Mouse (Mus musculus): Measurements from ENCODE around the gene Asb2.
A peak's percentile ranks its signal among the peaks of the same experiment; 100 is the strongest.

Gene Asb2

DNA sequence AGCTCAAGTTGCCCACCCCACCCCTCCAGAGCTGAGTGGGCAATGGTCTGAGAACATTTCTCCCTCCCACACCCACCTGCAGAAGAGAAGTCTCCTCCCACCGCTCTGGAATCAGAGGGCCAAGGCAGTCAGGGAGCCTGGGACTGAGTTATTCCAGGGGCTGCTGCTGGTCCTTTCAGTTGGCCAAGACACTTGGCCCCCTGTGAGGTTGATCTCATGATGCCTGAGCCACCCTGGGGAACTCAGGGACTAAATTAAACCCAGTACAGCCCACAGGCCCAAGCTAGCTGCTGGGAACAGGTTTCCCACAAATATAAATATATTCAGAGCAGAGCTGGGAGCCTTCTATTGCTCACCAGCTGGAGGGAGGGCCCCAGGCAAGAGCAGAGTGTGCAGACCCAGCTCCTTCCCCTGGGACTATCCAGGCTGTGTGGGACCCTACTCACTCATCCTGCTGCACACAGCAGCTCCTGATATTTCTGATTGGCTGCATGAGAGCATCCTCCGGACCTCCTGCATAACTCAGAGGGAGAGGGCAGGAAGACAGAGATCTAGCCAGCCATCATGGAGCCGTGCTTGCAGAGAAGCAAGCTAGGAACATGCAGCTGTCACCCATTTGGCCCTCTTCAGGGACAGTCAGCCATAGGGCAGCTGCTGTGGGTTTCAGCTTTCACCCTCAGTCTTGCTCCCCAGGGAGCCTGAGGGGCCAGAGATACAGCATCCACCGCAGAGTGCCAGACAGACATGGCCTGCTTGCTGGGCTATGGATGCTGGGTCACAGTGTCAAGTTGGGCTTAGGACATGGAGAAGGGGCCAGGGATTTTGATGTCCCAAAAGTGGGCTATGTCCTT, 3.4 kb upstream of the Asb2 start:
- DNase-seq = no peak

DNA sequence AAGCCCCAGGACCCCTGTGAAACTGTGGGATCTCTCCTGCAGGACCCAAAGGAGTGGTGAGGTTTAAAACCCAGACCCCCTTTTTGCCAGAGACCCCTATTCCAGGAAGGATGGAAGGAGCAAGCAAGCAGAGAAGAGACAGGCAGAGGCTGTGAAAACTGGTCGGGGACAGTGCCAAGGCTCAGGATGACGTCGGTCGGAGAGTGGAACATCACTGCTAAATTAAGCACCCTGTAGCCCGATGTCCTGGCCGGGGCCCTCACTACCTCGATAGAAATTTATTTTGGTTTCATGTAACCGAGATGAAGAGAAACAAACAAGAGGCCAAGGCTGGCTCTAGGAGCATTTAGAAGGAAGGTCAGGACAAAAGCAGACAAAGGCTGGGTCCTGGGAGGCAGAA, 2.4 kb upstream of the Asb2 start:
- DNase-seq = no peak

DNA sequence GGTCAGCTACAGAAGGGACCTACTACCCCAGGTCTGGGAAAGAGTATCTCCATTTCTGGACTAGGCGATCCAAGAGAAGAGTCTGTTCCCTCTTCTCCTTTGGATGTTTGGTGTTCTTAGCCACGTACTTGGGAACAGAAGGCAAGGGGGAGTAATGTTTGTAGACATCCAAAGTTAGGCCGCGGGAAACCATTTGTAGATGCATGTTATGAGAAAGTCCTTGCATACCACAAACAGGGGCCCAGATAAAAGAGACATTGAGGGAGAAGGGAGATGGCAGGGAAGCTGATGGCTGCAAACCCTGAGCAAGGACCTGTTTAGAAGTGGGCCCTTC, 581 bp upstream of the Asb2 start:
- DNase-seq = no peak

DNA sequence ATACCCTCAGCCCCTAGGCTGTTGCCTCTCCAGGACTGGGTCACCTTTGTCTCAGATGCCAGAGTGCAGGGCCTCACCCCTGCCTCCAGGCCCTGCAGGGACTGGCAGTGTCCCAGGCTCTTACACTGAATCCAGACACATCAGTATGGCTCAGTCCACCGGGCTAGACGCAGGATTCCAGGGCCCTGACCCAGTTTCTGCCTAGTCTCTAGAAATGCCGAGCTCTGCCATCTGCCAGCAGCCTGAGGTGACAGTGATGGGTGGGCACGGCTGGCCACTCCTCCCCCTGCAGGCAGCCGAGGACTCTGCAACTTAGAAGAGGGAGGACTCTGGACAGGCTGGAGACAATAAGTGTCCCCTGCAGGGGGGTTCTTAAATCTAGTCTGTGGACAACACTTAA, 2.3 kb downstream of the Asb2 start:
- no peak for DNase-seq

DNA sequence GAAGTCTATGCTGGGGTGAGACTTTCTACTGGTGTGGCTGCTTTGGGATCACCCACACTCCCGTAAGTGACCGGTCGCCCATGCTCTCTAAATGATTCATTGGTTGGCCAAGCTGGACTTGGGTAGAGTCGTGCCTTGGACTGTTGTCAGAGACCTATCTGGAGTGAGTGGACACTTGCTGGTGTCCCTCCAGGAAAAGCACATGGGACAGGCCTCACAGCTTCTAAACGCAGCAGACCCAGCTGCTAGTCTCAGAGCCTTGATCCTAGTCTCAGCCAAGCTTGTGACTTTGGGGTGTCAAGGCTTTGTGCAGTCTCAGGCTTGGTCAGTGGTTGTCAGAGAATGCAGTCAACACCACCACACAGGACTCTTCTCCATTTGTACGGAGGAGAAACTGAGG, 3.1 kb downstream of the Asb2 start:
- DNase-seq = no peak

DNA sequence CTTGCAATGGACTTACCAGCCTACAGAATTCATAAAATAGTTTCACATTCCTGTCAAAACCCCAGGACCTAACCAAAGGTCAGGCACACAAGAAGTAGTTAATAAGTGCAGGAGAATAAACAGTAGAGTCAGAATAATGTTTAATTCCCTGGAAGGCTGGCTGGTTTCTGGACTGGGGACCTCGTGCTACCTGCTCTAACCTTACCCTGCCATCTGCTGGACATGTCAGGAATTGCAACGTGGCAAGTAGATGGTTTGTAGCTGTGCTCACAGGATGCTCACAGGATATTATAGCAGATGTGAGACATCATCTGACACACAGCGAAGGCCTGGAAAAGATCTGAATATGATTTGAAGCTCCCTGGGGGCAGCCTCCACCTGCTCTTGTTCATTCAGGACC, 7.3 kb downstream of the Asb2 start:
- peak; percentile 87 for DNase-seq

DNA sequence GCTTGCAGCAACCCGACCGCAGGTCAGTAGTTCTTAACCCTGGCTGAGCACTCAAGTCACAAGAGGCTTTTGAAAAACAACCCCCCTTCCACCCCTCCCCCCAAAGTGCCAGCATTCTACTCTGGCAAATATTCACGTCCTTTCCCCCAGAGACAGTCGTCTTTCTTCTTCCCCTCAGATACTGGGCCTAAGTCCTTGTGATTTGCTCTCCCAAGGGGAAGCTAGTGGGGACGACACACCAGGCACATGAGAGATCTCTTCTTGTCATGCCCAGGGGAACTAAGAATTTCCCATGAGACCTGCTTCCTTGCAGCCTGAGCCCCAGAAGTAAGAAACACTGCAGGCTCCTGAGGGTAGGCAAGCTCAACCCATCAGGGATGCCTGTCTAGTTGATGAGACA, 8.4 kb downstream of the Asb2 start:
- no peak for DNase-seq

DNA sequence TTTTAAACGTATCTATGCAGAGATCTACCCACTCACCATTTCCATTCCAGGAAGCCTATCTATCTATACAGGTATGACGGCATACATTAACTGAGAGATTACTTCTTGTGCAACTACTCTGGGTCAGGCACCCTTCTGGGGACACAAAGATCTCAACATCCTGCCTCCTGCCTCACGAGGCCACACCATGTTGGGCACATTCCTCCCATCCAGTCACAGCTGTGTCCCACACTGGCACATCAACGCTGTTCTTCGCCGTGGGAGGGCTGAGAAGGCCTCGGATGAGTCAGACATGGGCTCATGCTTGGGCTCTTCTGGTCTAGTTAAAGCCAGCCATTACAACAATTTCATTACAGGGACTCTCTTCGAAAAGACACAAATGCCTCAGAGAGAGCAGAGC, 8.9 kb downstream of the Asb2 start:
- no peak for DNase-seq

DNA sequence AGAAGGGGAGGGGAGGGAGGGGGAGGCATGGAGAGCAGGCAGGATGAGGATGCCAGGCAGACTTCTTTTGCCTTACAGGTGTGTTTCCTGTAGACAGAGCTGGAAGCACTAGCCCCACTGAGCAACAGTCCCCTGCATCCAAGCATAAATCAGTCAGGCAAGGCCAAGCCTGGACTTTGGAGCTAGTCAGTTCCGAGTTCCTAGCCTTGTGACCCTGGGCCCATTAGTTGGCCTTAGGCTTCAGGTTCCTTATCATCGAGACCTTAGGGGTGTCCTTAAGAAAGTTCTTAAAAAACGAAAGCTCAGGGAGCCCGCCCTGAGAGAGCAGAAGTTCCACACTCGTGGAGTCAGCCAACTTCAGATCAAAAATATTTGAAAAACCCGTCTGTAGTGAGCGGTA, 10.9 kb downstream of the Asb2 start:
- DNase-seq = no peak

DNA sequence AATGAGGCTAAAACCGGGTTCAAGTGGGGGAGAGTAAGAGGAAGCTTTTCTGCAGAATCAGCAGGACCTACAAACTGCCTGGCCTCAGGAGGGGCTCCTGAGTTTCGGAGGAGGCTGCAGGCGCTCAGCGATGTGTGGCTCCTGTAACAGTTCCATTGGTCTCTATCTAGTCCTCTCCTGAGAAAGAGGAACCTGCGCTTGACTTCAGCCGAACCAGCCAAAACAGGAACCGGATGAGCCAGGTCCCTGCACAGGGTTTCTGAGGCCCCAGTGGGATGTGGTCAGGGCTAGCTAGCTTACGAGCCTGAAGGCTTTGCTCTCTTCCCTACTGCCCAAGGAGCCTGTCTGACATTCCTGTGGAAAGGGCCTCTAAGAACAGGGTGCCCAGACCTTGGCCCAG, 12.3 kb downstream of the Asb2 start:
- DNase-seq = peak; percentile 60

DNA sequence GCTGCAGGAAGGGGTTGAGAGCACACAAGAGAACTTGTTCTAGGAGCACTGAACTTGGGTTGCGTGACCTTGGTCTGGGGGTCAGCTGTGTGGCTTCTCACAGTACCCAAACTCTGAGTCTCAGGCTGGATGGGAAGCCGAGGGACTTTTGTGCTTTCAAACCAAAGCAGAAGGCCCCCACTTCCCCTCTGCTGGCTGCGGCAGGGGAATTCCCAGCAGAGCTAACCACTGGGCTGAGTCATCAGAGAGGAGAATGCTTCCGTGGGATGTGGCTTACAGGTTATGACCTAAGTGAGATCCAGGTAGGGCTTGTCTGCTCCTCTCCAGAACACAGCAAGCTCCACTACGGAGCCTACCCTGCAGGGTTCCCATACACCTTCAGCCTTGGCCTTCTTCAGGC, 14.6 kb downstream of the Asb2 start:
- peak; percentile 62 for DNase-seq

DNA sequence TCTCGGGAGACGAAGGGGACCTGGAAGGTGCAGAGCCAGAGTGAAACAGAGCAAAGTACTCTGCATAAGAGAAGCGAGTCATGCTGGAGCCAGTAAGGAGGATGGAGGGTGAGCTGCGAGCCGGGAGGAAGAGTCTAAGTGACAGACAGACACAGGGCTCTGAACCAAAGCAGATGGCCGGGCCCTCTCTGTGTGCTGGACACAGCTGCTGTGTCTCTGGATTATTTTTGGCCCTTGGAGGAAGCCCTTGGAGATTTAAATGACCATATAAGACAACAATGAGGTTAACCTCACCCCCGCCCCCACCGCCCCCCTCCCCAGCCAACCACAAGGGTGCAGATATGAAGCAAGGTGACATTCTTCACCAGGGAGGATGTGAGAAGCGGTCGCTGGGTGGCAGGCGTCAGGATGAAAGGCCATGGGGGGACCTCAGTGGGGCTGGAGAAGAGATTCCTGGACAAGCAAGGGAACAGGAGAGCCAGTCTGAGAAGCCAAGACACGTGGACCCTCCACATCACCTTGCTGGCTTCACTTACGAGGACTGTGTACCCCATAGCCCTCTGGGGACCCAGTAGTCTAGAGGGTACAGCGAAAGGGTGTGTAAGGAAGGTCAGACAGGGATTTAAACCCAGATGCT, 17.5 kb downstream of the Asb2 start:
- DNase-seq = no peak

DNA sequence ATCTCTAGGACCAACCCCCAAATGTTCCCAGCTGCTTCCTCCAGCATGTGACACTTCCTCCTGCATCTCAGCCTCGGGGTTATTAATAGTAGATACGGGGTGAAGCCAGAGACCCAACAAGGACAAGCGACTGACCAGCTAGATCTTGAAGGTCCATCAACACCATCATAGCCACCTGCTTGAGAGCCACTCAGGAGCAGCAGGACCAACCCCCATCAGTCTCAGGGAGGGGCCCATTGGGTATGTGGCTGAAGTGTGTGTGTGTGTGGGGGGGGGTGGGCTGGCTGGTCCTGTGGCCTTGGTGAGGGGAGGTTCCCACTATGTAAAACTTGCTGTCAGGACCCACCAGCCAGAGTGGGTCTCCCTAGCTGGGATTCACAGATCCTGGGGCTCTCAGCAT, 19.0 kb downstream of the Asb2 start:
- no peak for DNase-seq

DNA sequence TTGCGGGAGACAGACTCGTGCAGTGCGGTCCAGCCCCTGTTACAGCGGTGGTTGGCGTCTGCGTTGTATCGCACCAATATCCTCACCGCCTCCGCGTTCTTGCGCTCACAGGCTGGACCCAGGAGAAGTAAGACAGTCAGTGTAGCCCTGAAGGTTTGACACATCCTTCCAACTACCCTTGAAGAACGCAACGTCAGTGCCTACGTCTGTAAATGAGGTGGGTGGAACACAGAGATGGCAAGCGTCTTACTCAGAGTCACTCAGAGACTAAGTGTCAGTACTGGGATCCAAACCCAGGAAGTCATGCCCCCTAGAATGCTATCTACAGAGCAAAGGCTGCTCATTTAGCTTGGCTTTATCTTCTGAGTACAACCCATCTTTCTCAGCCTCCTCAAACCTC, 22.4 kb downstream of the Asb2 start:
- DNase-seq = no peak

DNA sequence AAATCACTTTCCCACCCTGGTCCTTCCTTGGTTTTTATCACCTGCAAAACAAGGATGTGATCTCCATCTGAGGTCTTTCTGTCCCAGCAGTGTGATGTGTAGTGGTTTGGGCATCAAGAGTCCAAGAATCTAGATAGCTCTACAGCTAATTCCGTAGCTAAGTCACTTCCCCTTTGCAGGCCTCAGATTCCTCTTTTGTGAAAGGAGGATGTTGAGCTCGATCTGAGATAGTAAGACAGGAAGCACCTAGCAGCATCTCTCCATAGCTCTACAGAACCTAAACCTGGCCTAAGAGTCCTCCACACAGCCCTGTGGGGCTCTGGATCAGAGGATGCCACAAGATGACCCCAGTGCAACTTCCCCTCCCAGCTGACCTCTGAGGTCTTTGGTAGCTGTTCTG, 22.9 kb downstream of the Asb2 start:
- peak; percentile 38 for DNase-seq

DNA sequence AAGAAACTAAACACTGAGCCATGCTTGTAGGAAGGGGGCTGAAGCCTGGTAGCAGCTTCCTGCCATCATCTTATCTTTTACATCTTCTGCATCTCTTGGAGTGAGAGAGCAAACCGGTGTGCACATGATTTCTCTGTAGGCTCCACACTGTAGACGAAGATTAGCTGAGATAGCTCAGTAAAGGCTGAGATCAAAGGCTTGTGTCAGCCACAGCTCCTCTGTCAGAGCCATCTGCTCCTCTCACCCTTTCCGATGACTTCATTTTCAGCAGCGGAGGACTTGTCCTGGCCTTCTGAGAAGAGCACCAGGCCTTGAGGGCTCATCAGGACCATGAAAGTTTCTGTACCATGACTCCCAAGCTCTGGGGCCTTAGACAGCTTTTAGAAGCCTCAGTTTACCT, 24.3 kb downstream of the Asb2 start:
- peak; percentile 77 for DNase-seq

DNA sequence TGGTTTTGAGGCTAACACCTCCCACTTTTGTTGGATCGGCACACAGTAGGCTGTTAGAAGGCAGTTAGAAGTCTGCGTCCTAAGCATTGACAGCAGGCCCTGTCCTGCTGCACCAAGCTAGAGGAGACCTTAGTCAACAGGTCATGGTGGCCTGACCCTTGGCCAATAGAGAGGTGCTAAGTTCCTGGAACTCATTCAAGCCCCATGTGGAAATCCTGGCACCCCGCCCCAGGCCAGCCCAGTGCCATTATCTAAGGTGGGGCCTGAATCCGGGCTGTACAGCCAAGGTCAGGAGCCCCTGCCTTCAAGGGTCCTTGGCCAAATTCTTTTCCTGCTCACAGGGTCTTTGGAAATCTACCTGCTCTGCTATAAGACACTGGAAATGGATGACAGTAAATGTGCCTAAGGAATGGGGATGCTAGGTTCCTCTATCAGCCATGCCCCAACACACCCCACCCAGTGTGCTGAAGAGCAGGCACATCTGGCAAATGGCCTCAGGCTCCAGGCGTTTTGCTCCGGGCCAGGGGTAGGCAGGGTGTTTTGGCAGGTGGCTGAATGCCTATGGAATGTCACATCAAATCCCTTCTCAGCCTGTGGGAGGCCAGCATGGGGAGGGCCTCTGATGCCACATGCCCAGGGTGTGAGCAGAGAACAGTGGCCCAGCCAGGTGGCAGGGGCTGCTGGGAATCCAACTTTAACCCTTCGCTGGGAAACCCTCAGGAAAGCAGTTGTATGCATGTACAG, 27.2 kb downstream of the Asb2 start:
- no peak for DNase-seq

DNA sequence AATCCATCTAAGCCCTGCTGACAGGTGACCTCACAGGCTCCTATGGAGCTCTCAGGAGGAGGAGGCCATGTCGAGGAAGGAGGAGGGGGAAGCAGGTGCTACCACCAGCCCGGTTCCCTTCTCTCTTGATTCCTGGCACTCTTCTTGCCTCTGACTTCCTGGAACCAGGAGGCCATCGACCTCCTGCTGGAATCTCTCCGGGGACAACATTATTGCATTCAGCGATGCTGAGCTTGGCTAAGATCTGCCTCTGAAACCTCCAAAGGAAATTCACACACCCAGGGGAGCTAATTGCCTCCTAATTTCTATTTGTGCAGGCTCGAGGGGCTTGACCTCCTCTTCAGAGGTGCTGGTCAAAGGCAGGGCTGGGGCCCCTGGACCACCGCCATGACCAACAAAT, 28.7 kb downstream of the Asb2 start:
- DNase-seq = no peak

DNA sequence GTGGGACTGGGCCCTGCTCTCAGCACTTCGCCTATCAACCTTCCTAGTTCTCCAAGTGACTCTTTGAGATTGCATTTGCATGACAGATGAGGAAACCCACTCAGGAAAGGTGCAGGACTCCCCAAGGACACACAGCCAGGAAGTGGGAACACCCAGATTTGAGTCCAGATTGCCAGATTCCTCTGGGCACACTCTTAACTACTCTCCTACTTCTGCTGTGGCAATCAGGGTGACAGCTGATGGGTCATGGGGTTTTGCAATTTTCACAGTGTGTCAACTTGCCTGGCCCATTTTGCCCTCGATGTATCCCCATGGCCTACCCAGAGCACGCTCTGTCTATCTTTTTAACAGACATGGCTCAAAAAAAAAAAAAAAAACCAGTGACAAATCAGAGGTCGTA, 29.2 kb downstream of the Asb2 start:
- DNase-seq = no peak

DNA sequence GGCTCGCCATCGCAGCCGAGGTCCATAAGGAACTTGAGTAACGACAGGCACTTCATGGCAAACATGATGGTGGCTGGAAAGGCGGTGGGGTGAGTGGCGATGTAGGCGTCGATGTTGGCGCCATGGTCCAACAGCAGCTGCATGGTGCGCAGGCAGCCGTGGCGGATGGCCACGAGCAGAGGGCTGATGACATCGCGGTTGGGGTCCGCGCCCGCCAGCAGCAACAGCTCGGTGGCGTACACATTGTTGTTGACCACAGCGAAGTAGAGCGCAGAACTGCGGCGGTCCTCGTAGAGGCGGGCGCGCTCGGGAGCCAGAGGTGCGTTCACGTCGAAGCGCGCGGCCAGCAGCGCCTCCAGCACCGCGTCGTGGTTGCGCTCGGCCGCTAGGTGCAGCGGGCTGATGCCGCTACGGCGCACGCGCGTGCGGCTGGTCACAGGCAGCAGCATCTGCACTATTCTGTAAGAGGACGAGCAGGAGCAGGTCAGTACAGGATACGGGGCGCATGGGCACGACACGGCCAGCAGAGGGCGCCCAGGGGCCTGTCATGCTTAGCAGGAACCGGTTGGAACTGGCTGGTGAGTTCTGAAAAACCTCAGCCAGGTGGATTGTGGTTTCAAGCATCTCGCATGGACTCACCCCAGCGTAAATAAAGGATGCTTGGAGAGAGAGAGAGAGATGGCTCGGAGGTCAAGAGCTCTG, 30.5 kb downstream of the Asb2 start:
- DNase-seq = peak; percentile 93

DNA sequence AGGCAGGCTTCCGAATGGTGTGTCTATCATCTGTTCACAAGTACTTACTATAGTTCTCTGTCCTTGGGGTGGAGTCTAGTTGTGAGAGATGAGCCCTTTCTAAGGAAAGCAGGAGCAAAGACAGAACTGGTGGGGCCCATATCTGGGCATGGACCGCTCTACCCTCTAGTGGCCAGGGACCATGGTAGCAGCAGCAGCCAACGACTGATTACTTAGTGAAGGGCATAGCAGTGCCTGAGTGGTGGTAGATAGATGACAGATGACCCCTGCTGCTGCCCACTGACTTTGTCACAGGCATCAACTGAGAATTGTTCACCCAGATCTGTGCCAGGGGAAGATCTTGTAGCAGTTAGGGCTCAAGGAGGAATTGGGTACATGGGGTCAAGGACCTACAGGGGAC, 33.0 kb downstream of the Asb2 start:
- DNase-seq = peak; percentile 41

DNA sequence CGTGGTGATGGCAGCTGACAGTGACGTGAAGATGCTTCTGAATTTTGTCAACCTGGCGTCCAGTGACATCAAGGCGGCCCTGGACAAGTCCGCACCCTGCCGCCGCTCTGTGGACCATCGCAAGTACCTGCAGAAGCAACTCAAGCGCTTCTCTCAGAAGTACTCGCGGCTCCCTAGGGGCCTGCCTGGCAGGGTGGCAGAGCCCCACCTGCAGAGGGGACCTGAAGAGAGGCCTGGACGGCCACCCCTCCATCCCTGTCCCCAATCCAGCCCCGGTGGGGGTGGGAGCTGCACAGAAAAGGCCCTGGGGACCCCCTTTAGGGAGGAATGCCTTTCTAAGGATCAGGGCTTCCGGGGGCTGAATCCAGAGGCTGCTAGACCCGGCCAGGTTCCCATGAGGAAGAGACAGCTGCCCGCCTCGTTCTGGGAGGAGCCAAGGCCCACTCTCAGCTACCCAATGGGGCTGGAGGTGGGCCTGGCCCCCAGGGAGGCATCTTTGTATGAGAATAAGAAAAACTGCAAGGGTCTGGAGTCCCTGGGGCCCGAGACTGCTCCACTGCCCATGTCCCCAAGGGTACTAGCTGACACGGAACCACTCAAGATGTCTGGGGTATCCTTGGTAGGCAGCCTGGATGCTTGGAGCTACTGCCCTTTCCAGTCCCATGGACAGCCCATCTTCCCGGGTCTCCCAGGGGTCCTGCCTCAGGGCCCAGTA, 39.8 kb downstream of the Asb2 start:
- no peak for DNase-seq

Data from thymus, postnatal 25 days (tissue).